Mouse (Mus musculus) liver, embryonic 15.5 days (tissue): ENCODE data around the gene Lin52. TPM values are rescaled to one million over a fixed set of nuclear protein-coding genes. Genes with fewer than 3 reads are reported as not detected.
"Not testable (repeated sequence)": the region's sequence is repeated elsewhere in the genome, so short reads cannot be mapped to it uniquely, and the experiment has no call there.

Experiments
- ATAC-seq: fragments of 200-750 bp; cut with Nextera tagmentation; 2 replicates; pipeline ENCODE4 v1.8.0; 2017; ENCODE audit warnings: moderate number of reproducible peaks, mild to moderate bottlenecking, moderate library complexity; ENCODE audit not compliant: insufficient read depth
- H3K27ac ChIP-seq: fragments of 300-500 bp; sonication (generic); replicated peaks from 2 replicates; pipeline ENCODE4 v1.5.1; 2015; ENCODE audit warnings: mild to moderate bottlenecking, inconsistent platforms
- H3K27me3 ChIP-seq: fragments of 300-500 bp; sonication (generic); 2 replicates; pipeline ENCODE4 v1.6.1; 2015; ENCODE audit warnings: mild to moderate bottlenecking, inconsistent platforms
- H3K36me3 ChIP-seq: fragments of 300-500 bp; sonication (generic); replicated peaks from 2 replicates; pipeline ENCODE4 v1.6.1; 2015; ENCODE audit warnings: moderate library complexity, mild to moderate bottlenecking, inconsistent platforms
- H3K4me1 ChIP-seq: fragments of 300-500 bp; sonication (generic); replicated peaks from 2 replicates; pipeline ENCODE4 v1.6.1; 2015; ENCODE audit warnings: inconsistent platforms
- H3K4me2 ChIP-seq: fragments of 300-500 bp; sonication (generic); 2 replicates; pipeline ENCODE4 v1.6.1; 2015; ENCODE audit warnings: moderate library complexity, mild to moderate bottlenecking, inconsistent platforms
- H3K4me3 ChIP-seq: fragments of 300-500 bp; sonication (generic); replicated peaks from 2 replicates; pipeline ENCODE4 v1.5.1; 2015; ENCODE audit warnings: mild to moderate bottlenecking, inconsistent platforms
- H3K9ac ChIP-seq: fragments of 300-500 bp; sonication (generic); 2 replicates; pipeline ENCODE4 v1.6.1; 2015; ENCODE audit warnings: moderate library complexity, mild to moderate bottlenecking, inconsistent platforms
- H3K9me3 ChIP-seq: fragments of 300-500 bp; sonication (generic); replicated peaks from 2 replicates; pipeline ENCODE4 v1.6.1; 2016; ENCODE audit warnings: inconsistent platforms
- WGBS: fragments of 180-500 bp; shearing (Covaris S2); methylation state at CpG from one replicate; pipeline ENCODE4 v1.1.7; 2015; ENCODE audit warnings: mixed read lengths; ENCODE audit not compliant: insufficient replicate concordance; 5-methylcytosine and 5-hydroxymethylcytosine counted together
- polyA plus RNA-seq: library from polyadenylated mRNA; unstranded; fragments of >200 nt; fragmentation: Nextera tagmentation; extraction: Ambion mirVana; gene quantifications from 2 replicates; pipeline ENCODE4 v1.2.1, GENCODE M21; 2015

The Lin52 gene
- polyA plus RNA-seq, 1 experiment from 2014 or later = 13.3 TPM

DNA sequence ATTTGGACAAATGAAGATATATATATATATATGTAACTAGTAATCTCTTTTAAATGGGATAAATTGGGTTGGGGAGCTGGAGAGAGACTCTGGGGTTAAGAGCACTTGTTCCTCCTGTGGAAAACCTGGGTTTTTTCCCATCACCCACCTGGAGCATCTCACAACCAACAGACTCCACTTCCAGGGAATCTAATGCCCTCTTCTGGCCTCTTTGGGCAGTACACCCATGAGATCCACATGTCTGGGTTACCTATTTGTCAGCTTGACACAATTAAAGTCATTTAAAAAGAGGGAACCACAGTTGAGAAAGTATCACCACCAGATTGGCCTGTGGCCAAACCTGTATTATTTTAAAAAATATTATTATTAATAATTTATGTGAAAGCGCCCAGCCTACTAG, 65.4 kb downstream of the Lin52 start:
- Histone ChIP-seq H3K4me2 (no peak overlapping the region), H3K27me3 (no peaks in the 10 kb centered on the region), H3K4me1 (peaks cover 21% of the 10 kb centered on the region), H3K9ac (no peak overlapping the region), H3K4me3 (no peak overlapping the region), H3K36me3 (no peaks in the 10 kb centered on the region), H3K9me3 (no peaks in the 10 kb centered on the region), H3K27ac (no peak overlapping the region)
- no peak for ATAC-seq
- WGBS = 97% methylated on average over 1 of the region's 1 CpGs

DNA sequence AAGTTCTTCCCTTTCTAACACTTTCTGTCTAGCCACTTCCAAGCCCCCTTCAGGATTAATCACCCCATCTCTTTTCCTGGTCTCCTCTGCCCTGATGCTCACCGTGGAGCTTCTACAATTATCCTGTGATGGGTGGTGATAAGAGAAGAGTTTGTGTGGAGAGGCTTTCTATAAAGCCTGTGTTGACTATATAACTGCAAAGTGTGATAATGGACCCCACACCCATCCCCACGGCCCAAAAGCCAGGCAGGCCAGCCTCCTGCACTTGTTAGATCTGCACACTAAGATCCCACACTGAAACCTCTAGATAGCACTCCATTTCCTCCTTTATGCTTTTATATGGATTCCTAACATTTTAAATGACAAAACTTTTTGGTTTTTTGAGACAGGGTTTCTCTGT, 66.8 kb downstream of the Lin52 start:
- Histone ChIP-seq H3K36me3 (no peaks in the 10 kb centered on the region), H3K9ac (no peak overlapping the region), H3K4me3 (no peak overlapping the region), H3K9me3 (no peaks in the 10 kb centered on the region), H3K27me3 (no peaks in the 10 kb centered on the region), H3K4me2 (peak overlapping the region; percentile 40), H3K4me1 (peaks cover 21% of the 10 kb centered on the region), H3K27ac (peak overlapping the region; percentile 51)
- 19% methylated on average over 2 of the region's 2 CpGs for whole genome bisulfite sequencing
- ATAC-seq = peak; percentile 95

DNA sequence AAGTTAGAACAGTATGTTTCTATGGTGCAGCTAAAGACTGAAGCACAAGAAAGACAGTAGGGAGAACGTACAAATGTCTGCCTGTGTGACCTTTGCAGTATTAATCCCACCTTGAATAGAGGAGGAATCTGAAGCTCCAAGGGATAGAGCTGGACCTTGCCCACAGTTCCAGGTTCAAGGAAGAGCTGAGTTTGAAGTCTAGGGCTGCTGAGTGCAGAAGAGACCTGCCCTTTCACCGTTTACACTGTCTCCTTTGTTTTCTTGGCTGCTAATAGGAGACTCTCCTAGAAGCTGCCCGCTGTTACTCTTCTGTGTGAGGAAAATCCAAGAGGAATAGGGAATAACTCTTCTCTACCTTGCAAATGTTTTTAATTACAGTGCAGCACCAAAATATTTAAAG, 72.5 kb downstream of the Lin52 start:
- H3K9me3 ChIP-seq = no peaks in the 10 kb centered on the region
- WGBS = 67% methylated on average over 3 of the region's 3 CpGs
- H3K4me3 ChIP-seq = no peak overlapping the region
- H3K4me1 ChIP-seq = no peaks in the 10 kb centered on the region; the same call in 1 of the 2 replicates
- H3K4me2 ChIP-seq = no peak overlapping the region
- H3K36me3 ChIP-seq = 0 out of 2 replicates have a peak, but pooled peaks cover 6% of the 10 kb centered on the region
- H3K27ac ChIP-seq = no peak overlapping the region
- no peaks in the 10 kb centered on the region for H3K27me3 ChIP-seq
- ATAC-seq = no peak
- no peak overlapping the region for H3K9ac ChIP-seq

DNA sequence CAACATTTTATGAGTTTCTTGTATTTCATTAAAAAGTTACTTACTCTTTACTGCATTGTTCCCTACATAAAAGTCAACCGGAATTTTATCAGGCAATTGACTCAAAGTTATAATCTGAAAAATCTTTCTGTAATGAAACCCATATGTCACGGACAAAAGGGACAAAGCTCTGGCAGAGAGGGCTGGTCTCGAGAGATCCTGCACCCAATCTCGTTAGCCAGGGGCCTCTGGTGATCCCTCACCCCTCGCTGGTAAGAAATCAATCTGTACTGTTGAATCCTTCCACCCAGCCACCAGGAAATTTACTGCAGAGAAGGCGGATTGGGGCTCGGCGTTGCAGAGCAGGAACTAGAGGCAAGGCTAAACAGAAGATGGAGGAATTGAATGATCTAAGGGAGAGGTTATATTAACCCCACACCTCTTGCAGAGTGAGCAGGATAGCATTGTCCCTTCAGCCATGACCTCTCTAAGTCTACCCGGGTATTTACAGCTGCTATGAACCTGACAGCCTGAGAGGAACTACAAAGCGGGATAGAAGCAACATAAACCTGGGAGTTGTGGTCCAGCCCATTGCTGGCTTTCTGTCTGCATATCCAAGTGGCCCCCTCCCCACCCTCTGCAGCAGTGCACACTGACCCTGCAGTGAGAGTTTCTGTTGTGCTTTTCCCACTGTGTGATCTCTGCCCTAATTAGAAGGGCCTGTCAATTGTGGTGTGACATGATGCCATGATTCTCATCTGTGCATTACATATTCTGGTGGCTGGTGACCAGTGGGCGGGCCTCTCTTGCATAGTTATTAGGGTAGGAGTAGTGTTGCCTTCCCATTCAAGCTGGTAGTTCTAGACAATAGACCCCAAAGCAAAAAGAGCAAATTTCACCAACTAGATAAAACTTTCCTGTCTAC, 73.2 kb downstream of the Lin52 start:
- Histone ChIP-seq H3K4me2 (no peak overlapping the region), H3K27ac (no peak overlapping the region), H3K9ac (no peak overlapping the region), H3K9me3 (no peaks in the 10 kb centered on the region), H3K27me3 (no peaks in the 10 kb centered on the region), H3K4me1 (no peaks in the 10 kb centered on the region; the same call in 1 of the 2 replicates), H3K36me3 (0 out of 2 replicates have a peak, but pooled peaks cover 6% of the 10 kb centered on the region), H3K4me3 (no peak overlapping the region)
- WGBS = 73% methylated on average over 11 of the region's 11 CpGs
- no peak for ATAC-seq

DNA sequence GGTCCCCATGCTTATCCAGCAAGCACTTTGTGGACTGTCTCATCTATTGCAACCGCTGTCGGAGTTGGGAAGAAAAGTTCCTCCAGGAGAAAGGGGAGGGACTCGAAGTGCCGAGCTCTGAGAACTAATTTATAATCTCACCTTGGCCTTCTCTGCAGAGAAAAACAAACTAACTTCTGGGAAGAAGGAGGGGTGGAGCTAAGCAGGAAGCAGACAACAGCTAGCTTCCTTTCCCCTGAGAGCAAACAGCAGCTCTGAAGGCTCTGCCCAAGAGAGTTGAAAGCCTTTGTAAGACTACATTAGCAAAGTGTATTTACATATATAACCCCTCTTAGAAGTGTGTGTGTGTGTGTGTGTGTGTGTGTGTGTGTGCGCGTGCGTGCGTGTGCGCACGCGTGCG, 74.2 kb downstream of the Lin52 start:
- ATAC-seq = no peak
- Histone ChIP-seq H3K36me3 (0 out of 2 replicates have a peak, but pooled peaks cover 6% of the 10 kb centered on the region), H3K9ac (no peak overlapping the region), H3K9me3 (no peaks in the 10 kb centered on the region), H3K27ac (no peak overlapping the region), H3K4me1 (no peaks in the 10 kb centered on the region; the same call in 1 of the 2 replicates), H3K27me3 (no peaks in the 10 kb centered on the region), H3K4me3 (no peak overlapping the region), H3K4me2 (no peak overlapping the region)
- 79% methylated on average over 12 of the region's 12 CpGs for WGBS

DNA sequence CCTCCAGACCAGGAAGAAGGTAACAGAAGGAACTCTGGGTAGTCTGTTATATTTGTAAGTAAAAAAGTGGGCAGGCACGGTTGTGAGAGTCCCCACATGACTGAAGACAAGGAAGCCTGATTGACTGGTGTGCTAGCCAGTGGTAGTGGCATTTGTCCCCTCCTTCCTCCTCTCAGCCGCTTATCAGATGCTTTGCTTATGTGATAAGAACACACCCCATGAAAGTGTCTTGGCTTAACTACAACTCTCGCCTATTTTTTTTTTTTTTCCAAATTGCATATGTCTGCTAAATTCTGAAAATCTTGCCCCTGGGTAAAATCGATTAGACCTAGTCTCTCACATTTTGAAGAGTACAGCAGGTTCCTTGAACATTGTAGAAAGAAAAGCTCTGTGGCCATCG, 79.2 kb downstream of the Lin52 start:
- Histone ChIP-seq H3K9ac (no peak overlapping the region), H3K4me1 (no peaks in the 10 kb centered on the region; the same call in 1 of the 2 replicates), H3K4me3 (no peak overlapping the region), H3K27me3 (no peaks in the 10 kb centered on the region), H3K36me3 (peaks cover 29% of the 10 kb centered on the region), H3K4me2 (no peak overlapping the region), H3K9me3 (no peaks in the 10 kb centered on the region), H3K27ac (no peak overlapping the region)
- ATAC-seq = no peak
- 51% methylated on average over 5 of the region's 5 CpGs for WGBS

DNA sequence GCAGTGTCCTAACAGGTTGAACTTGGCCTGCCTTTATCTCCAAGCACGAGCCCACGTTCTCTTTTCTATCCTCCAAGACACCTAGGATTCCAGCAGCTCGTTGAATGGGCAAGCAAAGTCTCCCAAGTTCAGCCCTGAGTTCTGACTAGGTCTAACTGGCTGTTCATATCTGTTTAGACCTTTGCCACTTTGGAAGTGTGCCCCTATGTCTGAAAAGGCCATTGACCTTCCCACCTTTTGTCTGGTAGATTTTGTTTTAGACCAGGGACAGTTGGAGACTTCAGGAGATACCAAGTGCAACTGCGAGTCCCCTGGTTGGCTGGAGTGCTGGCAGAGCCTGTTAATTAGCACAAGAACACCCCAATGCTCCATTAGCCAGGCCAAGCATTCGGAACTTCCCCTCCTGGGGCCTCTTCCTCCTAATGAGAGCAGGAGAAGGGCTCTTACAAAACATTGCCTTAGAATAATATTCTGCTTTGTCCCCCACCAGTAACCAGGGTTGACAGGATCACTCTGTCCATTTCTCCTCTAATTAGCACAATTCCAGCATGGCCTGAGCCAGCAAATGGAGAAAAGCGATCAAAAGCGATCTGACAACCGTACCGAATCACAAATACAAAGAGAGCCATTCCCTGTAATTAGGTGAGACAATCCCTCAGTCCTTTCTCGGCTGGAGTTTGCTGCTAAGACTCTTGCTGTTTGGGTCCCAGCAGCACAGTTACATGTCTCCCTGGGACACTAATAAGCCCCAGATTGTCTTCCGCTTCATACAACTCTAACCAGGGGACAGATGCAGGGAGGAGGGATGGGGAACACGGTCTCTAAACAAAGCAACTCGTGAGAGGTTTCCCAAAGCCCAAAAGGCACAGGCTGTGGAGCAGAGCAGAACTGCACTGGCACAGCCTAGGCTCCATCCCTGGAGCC, 80.9 kb downstream of the Lin52 start:
- 74% methylated on average over 13 of the region's 13 CpGs for WGBS
- H3K4me1 ChIP-seq = no peaks in the 10 kb centered on the region; the same call in 1 of the 2 replicates
- no peak for ATAC-seq
- H3K4me3 ChIP-seq = no peak overlapping the region
- no peaks in the 10 kb centered on the region for H3K9me3 ChIP-seq
- no peak overlapping the region for H3K4me2 ChIP-seq
- no peak overlapping the region for H3K27ac ChIP-seq
- H3K9ac ChIP-seq = no peak overlapping the region
- peaks cover 26% of the 10 kb centered on the region for H3K36me3 ChIP-seq
- H3K27me3 ChIP-seq = no peaks in the 10 kb centered on the region

DNA sequence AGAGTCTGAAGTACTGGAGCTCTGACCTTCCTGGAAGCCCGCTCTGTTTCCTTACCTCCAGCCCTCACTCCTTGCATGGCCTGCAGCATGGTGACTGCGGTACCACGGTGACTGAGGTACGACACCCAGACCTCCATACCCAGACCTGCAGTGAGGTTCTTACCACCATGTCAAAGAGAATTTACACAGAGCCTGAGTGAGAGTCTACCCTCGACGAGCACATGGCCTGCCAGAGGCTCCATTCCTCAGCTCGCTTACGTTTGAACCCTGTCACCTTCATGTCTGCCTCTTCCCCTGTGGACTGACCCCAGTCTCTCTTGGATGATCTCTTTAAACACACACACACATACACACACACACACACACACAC, 81.6 kb downstream of the Lin52 start:
- H3K4me3 ChIP-seq = no peak overlapping the region
- no peak overlapping the region for H3K9ac ChIP-seq
- 86% methylated on average over 8 of the region's 8 CpGs for WGBS
- H3K36me3 ChIP-seq = peaks cover 26% of the 10 kb centered on the region
- ATAC-seq = no peak
- H3K27ac ChIP-seq = no peak overlapping the region
- no peaks in the 10 kb centered on the region for H3K27me3 ChIP-seq
- no peak overlapping the region for H3K4me2 ChIP-seq
- H3K9me3 ChIP-seq = no peaks in the 10 kb centered on the region
- H3K4me1 ChIP-seq = no peaks in the 10 kb centered on the region; the same call in 1 of the 2 replicates

DNA sequence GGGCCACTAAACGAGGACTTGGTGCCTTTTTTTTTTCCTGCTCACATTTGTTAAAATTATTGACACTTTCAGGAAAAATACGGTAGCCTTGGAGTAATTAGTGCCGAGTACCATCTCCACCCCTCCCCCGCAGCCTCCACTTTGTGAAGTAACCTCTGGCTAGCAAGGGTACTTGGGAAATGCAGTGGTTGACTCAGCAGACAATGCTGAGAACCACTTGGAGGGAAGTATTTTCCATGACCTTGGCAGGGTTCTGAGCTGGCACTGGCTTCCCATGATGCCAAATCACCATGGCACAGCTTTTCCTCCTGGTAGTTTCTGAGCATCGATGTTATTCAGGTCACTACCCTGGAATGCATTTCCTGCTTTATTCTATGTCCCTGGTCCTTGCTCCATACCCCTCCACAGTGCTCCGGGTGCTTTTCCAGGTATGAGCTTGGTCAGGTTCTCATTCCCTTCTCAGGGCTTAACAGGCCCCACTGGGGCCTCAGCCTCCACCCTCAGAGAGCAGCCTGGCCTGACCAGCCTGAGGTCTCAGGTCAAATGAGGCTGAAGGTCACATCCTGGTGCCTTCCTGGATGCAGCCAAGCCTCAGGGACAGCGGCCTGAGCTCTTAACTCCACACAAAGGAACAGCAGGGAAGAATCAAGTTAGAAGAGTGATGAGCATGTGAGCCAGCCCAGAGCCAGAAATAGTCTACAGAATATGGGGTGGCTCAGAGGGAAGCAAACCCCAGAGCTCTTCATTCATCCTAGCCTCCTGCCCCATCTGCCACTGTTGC, 82.7 kb downstream of the Lin52 start:
- Histone ChIP-seq H3K9ac (no peak overlapping the region), H3K36me3 (peaks cover 26% of the 10 kb centered on the region), H3K9me3 (no peaks in the 10 kb centered on the region), H3K4me3 (no peak overlapping the region), H3K4me1 (no peaks in the 10 kb centered on the region; the same call in 1 of the 2 replicates), H3K27me3 (no peaks in the 10 kb centered on the region), H3K27ac (no peak overlapping the region), H3K4me2 (no peak overlapping the region)
- no peak for ATAC-seq
- WGBS = 73% methylated on average over 7 of the region's 7 CpGs

DNA sequence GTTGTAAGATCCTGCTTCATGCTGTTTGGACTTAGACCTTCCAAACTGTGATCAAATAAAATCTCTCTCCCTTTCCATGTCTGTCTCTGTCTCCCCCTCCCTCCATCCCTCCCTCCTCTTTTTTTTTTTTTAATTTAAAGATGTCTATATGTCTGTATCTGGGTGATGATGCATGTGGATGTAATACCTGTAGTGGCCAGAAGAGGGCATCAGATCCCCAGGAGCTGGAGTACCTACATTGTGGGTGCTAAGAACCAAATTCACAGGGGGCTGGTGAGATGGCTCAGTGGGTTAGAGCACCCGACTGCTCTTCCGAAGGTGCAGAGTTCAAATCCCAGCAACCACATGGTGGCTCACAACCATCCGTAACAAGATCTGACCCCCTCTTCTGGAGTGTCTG, 88.3 kb downstream of the Lin52 start:
- H3K9ac ChIP-seq, H3K9me3 ChIP-seq, H3K4me1 ChIP-seq, H3K36me3 ChIP-seq, H3K4me3 ChIP-seq, H3K27me3 ChIP-seq, ATAC-seq, H3K4me2 ChIP-seq, H3K27ac ChIP-seq: not testable (repeated sequence)
- 85% methylated on average over 3 of the region's 3 CpGs for WGBS
